Mouse (Mus musculus): Measurements from ENCODE around the gene Ttc30a2. TPM values are rescaled to one million over a fixed set of nuclear protein-coding genes. Genes with fewer than 3 reads are reported as not detected.
A peak's percentile ranks its signal among the peaks of the same experiment; 100 is the strongest.
"Not testable (repeated sequence)": the region's sequence is repeated elsewhere in the genome, so short reads cannot be mapped to it uniquely, and the experiment has no call there.

Ttc30a2 gene
- polyA plus RNA-seq, 1 experiment from 2014 or later = 1.1 TPM

DNA sequence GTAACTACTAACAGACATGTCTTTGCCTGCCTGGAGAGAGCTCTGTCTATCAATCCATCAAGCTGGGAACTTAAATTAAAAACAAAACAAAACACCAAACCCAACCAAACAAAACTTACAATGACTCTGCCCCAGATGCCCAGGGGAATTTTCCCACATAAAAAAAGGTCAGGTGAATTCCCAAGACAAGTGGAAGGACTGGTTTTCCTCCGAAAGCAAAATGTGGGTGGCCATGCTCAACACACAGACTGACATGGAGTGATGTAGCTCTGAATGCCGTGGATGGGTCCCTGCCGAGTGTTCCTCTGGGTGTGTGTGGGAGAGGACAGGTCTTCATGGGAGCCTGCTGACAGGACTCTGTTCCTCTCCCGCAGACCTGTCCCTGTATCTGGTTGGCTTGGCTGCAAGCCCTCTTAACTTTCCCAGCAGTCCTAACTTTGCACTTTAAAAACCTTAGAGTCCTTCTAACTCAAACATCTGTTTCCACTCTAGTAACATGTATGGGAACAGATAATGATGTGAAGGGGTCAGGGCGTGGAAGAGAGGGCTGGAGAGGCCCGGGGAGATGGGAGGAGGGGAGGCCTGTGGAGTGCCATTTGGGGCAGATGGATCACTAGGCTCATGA lies 13.7 kb upstream of the Ttc30a2 start:
- Histone ChIP-seq H3K4me1 (replicated peaks) (peaks cover 70% of the 10 kb centered on the region), H3K4me2 (no peak overlapping the region), H3K36me3 (no peaks in the 10 kb centered on the region), H3K9ac (no peak overlapping the region), H3K27me3 (no peaks in the 10 kb centered on the region), H3K9me3 (no peaks in the 10 kb centered on the region), H3K27ac (replicated peaks) (peak overlapping the region; percentile 64), H3K4me3 (no peak overlapping the region)
- 68% methylated on average over 6 of the region's 6 CpGs for WGBS
- ATAC-seq (ENCODE audit: low read depth) = no peak

DNA sequence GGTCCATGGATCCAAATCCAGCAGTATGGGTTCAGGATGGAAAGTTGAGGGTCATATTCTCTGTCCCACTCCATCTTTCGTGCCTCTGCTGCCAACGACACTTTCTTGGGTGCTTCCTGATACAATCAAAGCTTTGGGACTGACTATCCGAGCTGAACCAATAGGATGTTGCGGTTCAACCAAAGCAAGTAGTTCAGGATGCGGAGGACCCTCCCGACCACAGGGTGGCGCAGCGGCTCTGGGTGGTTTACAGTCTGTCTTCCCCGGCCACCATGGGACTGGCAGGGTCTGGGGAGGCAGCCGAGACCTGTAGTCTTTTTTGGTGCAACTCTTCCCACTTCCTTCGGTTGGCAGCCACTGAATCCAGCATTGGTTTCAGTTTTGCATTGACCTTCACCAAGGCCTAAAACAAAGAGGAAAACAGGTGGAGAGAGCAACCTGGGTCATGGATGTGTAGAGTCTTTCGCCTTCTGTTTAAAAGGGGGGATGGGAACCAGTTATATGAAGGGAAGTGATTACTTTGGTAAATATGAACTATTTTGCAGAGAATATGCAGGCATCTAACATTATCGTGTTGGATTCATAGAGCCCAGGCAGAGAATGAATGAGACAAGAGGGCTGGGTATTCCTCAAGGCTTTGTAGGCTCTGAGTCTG lies 13.0 kb upstream of the Ttc30a2 start:
- Histone ChIP-seq H3K4me3 (no peak overlapping the region), H3K9me3 (no peaks in the 10 kb centered on the region), H3K27ac (replicated peaks) (peak overlapping the region; percentile 97), H3K36me3 (no peaks in the 10 kb centered on the region), H3K4me2 (no peak overlapping the region), H3K4me1 (replicated peaks) (peaks cover 77% of the 10 kb centered on the region), H3K27me3 (no peaks in the 10 kb centered on the region), H3K9ac (no peak overlapping the region)
- WGBS = 53% methylated on average over 13 of the region's 13 CpGs
- no peak for ATAC-seq (ENCODE audit: low read depth)

DNA sequence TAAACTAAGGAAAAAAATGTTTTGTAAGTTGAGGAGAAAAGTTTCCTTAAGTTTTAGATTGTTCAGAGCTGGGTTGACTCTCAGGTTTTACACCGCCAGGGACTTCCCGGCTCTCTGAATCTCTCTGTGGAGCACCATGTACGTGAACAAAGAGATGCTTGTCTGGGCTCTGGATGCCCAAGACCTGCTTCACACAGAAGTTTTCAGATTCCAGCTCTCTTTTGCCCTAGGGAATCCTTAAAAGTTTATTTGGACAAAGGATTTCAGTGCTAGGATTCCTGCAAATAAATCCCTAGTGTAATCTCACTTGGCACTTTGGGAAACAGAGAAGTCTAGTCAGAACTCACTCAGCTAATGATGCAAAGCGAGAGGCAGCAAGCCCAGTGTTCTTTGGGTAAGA lies 11.7 kb upstream of the Ttc30a2 start:
- peaks cover 84% of the 10 kb centered on the region for H3K4me1 ChIP-seq (replicated peaks)
- ATAC-seq (ENCODE audit: low read depth) = no peak
- peak overlapping the region; percentile 48; the same call in 1 of the 2 replicates for H3K4me2 ChIP-seq
- WGBS = 41% methylated on average over 4 of the region's 4 CpGs
- no peak overlapping the region for H3K4me3 ChIP-seq
- peak overlapping the region; percentile 58; the same call in 1 of the 2 replicates for H3K9ac ChIP-seq
- H3K27ac ChIP-seq (replicated peaks) = peak overlapping the region; percentile 97
- no peaks in the 10 kb centered on the region for H3K27me3 ChIP-seq
- no peaks in the 10 kb centered on the region for H3K36me3 ChIP-seq
- no peaks in the 10 kb centered on the region for H3K9me3 ChIP-seq

DNA sequence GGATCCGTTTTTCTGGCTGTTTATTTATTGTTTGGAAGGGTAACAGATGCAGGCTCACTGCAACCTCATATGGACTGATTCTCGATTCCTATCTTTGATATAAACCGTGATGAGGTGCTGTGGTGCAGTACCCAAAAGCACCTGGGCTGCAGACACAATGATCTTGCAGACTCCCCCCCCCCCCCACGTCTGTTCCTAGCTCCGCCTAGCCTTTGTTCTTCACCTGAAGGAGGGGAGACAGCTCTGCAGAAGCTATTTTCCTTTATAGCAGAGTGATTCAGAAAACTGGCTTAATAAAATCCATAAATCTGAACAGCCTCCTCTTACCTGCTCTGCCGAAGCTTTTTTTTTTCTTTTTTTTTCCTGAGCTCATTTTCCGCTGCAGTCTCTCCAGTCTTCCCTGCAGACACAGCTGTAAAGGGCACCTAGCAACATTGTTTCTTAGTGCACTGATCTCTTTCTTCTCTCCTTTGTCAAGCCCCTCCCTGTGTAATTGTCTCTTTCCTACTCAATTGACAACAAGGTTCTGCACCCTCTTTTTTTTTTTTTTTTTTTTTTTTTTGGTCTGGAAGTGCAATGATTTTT lies 10.9 kb upstream of the Ttc30a2 start:
- 0 out of 2 replicates have a peak overlapping the region, but pooled peaks have one; percentile 4 for H3K4me3 ChIP-seq
- no peaks in the 10 kb centered on the region for H3K36me3 ChIP-seq
- no peaks in the 10 kb centered on the region for H3K27me3 ChIP-seq
- H3K9ac ChIP-seq = peak overlapping the region; percentile 58
- no peaks in the 10 kb centered on the region for H3K9me3 ChIP-seq
- 14% methylated on average over 7 of the region's 7 CpGs for WGBS
- H3K4me2 ChIP-seq = peak overlapping the region; percentile 48
- peak; percentile 78 for ATAC-seq (ENCODE audit: low read depth)
- H3K27ac ChIP-seq (replicated peaks) = peak overlapping the region; percentile 97
- H3K4me1 ChIP-seq (replicated peaks) = peaks cover 90% of the 10 kb centered on the region

DNA sequence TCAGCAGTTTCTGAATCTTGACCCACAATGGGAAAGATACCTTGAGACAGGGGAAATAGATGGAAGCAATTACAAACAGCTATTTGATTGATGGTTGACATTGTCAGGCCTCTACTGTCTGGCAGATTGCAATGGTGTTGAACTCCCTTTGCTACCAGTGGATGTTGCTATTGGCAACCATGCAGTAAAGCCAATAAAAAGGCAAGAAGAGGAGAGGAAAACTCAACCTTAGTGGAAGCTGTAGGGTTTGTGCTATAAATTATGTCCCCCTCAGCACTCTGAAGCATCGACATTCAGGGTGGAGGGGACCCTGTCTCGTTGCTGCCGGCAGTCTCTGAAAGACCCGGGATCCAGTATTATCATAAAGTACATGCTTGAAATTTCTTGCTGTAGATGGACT lies 10.4 kb upstream of the Ttc30a2 start:
- Histone ChIP-seq H3K4me2 (peak overlapping the region; percentile 48), H3K36me3 (no peaks in the 10 kb centered on the region), H3K27me3 (no peaks in the 10 kb centered on the region), H3K9me3 (no peaks in the 10 kb centered on the region), H3K27ac (replicated peaks) (peak overlapping the region; percentile 97), H3K9ac (peak overlapping the region; percentile 58), H3K4me1 (replicated peaks) (peaks cover 87% of the 10 kb centered on the region), H3K4me3 (0 out of 2 replicates have a peak overlapping the region, but pooled peaks have one; percentile 4)
- peak; percentile 78 for ATAC-seq (ENCODE audit: low read depth)
- WGBS = 3% methylated on average over 4 of the region's 4 CpGs

DNA sequence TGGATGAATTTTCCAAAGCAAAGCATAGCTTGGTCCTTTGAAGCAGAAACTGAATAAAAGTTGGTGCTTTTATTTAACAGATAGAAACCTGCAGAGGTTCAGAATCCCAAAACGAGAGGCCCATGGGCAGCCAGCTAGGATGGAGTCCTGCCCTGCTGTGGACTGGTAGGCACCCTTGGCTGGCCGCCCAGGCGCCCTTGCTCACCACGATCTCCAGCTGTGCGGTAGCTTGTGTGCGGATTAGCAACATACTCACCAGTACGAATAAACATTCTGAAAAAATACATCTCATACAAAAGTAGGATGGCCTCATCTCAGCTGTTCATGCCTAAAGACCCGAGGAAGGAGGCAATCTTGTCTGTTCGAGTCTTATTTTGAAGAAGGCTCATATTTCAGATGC lies 9.8 kb upstream of the Ttc30a2 start:
- H3K4me1 ChIP-seq (replicated peaks) = peaks cover 81% of the 10 kb centered on the region
- 65% methylated on average over 9 of the region's 9 CpGs for WGBS
- no peak for ATAC-seq (ENCODE audit: low read depth)

DNA sequence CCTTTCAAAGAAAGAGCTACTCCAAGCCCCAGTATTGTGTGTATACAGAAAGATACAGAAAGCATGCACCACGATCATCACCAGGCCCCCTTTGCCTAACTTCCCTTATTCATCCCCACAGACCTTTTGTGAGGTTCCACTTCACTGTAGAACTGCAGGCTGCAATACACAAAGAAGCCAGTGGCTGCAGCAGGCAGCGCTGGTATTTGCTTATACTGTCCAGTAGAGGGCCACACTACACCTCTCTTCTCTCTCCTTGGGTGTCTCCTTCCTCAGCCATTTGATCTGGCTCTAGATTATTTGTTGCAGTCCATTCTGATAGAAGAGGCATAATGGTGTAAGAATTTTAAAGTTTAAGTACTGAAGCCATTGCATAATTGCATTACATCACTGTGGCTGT lies 7.2 kb upstream of the Ttc30a2 start:
- H3K27ac ChIP-seq (replicated peaks) = peak overlapping the region; percentile 79
- H3K9ac ChIP-seq = peak overlapping the region; percentile 32; the same call in 1 of the 2 replicates

More for the DNA sequence above, 9.8 kb upstream of the Ttc30a2 start:
- Histone ChIP-seq H3K4me2 (0 out of 2 replicates have a peak overlapping the region, but pooled peaks have one; percentile 48), H3K27me3 (no peaks in the 10 kb centered on the region), H3K27ac (replicated peaks) (peak overlapping the region; percentile 97), H3K36me3 (no peaks in the 10 kb centered on the region), H3K9me3 (no peaks in the 10 kb centered on the region), H3K4me3 (no peak overlapping the region), H3K9ac (no peak overlapping the region)

DNA sequence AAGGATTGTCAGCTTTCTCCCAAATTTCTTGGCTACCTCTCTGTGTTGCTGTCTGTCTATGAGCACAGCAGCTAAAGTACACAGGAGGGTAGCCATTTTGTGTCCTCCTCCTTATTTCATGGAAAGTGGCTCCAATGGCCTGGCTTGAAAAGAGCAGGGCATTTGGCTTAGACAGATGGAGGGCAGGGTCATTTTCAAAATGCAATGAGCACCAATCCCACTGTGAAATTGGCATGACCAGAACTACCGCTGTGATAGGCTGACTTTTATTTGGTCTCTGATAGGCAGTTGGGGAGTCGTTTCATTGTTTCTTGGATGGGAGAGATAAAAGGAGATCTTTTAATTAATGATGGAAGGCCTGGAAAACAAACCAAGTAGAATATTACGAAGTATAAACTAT lies 5.9 kb upstream of the Ttc30a2 start:
- 51% methylated on average over 3 of the region's 3 CpGs for WGBS
- Histone ChIP-seq H3K4me1 (replicated peaks) (peaks cover 47% of the 10 kb centered on the region), H3K27me3 (no peaks in the 10 kb centered on the region), H3K4me2 (no peak overlapping the region), H3K4me3 (no peak overlapping the region), H3K9me3 (no peaks in the 10 kb centered on the region), H3K9ac (no peak overlapping the region), H3K36me3 (no peaks in the 10 kb centered on the region), H3K27ac (replicated peaks) (no peak overlapping the region)
- ATAC-seq (ENCODE audit: low read depth) = no peak

More for the DNA sequence above, 7.2 kb upstream of the Ttc30a2 start:
- H3K9me3 ChIP-seq = no peaks in the 10 kb centered on the region
- H3K4me1 ChIP-seq (replicated peaks) = peaks cover 59% of the 10 kb centered on the region
- 0 out of 2 replicates have a peak overlapping the region, but pooled peaks have one; percentile 14 for H3K4me2 ChIP-seq
- H3K36me3 ChIP-seq = no peaks in the 10 kb centered on the region
- no peak overlapping the region for H3K4me3 ChIP-seq
- no peaks in the 10 kb centered on the region for H3K27me3 ChIP-seq
- 4% methylated on average over 2 of the region's 2 CpGs for WGBS
- ATAC-seq (ENCODE audit: low read depth) = peak; percentile 20

DNA sequence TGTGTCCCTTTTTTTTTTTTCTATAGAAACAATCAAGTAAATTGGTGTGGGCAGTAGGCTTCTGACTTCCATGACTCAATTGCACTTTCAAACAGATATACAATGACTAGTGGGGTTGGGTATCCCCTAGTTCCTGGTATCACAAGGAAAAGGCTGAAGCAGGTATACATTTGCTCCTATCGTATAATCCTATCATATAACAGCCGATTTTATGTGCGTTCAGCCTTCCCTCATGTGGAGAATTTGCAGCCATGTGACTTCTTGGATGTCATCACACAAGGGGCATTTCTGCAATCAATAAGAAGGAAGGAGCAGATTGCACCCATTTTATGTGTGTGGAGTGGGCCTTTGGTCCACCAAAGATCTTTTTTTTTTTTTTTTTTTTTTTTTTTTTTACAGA lies 5.1 kb upstream of the Ttc30a2 start:
- peaks cover 39% of the 10 kb centered on the region for H3K4me1 ChIP-seq (replicated peaks)
- H3K4me3 ChIP-seq = no peak overlapping the region
- H3K27me3 ChIP-seq = no peaks in the 10 kb centered on the region
- no peak overlapping the region for H3K9ac ChIP-seq
- H3K9me3 ChIP-seq = no peaks in the 10 kb centered on the region
- H3K4me2 ChIP-seq = no peak overlapping the region
- no peaks in the 10 kb centered on the region for H3K36me3 ChIP-seq
- H3K27ac ChIP-seq (replicated peaks) = no peak overlapping the region
- no peak for ATAC-seq (ENCODE audit: low read depth)
- WGBS = 97% methylated on average over 3 of the region's 3 CpGs

DNA sequence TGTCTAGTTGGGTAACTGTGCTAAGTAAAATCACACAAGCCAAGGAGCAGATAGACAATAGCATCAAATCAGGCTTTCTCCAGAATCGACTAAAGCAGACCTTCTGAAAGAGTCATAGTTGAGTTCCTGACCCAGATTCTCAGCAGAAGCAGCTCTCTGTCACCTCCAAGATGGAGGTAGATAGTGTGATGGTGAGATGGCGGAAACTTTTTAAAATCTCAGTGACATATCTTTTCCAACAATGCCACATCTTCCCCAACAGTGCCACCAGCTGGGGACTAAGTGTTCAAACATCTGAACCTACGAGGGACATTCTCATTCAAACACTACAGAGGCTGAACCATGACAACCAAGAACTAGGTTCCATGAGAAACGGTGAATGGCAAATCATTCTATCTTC lies 4.7 kb upstream of the Ttc30a2 start:
- 98% methylated on average over 4 of the region's 4 CpGs for WGBS
- no peak for ATAC-seq (ENCODE audit: low read depth)

DNA sequence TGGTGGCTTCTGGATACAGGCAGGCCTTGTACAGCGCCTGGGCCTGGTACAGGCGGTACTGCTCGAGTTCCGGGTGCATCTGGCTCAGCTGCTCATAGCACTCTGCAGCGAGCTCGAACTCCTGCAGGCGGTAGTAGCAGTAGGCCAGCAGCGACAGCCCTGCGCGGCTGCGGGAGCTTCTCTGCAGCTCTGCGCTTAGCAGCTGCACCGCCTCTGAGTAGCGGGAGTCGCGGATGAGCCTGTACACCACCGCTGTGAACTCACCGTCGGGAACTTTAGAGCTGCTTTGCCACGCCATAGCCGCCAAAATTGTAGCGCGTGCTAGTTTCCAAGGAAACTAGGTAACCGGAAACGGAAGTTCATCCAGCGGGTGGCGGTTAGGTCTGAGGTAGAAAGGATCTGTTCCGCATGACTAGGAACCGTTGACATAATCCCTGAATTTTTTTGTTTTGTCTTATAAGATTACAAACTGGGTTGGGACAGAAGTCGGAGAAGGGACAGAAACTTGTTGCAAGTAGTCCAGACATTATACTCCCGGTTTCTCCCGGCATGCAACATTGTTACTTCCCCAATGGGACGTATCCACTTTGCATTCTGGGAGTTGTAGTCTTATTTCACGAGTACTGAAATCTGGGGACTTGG lies 3.6 kb upstream of the Ttc30a2 start, which contains the start of gene Ttc30a1:
Gene Ttc30a1, minus strand, starts transcription at position 528 of the 642 bp plus-strand sequence.
- WGBS = 4% methylated on average over 34 of the region's 34 CpGs
- not testable (repeated sequence) for H3K36me3 ChIP-seq; H3K27me3 ChIP-seq; H3K27ac ChIP-seq (replicated peaks); H3K9me3 ChIP-seq
- ATAC-seq (ENCODE audit: low read depth) = peak; percentile 57
- Histone ChIP-seq H3K4me3 (peak within 1 kb of the TSS; percentile 49), H3K4me2 (peak within 1 kb of the TSS; percentile 66), H3K4me1 (replicated peaks) (peaks cover 24% of the 10 kb centered on the region), H3K9ac (peak within 1 kb of the TSS; percentile 61)

More for the DNA sequence above, 4.7 kb upstream of the Ttc30a2 start:
- H3K27ac ChIP-seq (replicated peaks) = no peak overlapping the region
- H3K9me3 ChIP-seq = no peaks in the 10 kb centered on the region
- H3K4me1 ChIP-seq (replicated peaks) = peaks cover 34% of the 10 kb centered on the region
- H3K9ac ChIP-seq = no peak overlapping the region
- H3K36me3 ChIP-seq = no peaks in the 10 kb centered on the region
- H3K4me2 ChIP-seq = no peak overlapping the region
- H3K27me3 ChIP-seq = no peaks in the 10 kb centered on the region
- H3K4me3 ChIP-seq = no peak overlapping the region

DNA sequence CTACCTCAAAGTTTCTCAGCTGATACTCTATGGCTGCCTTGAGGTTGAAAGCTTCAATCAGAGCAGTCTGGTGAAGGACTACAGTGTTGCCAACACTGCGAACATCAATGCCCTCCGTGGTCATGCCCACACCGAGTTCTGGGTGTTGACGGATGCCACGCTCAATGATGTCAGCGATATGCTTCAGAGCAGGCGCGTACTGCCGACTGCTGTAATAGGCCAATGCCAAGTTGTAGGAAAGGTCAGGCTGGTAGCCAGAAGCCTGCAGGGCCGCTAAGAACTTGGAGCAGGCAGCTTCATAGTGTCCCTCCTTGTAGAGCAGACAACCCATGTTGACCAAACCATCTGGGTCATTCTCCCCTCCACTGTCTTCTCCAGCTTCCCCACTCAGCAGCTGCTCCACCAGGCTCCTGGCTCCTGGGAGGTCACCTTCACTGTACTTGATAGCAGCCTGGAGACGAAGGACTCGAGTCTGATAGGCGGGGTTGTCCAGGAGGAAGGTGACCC lies 3.0 kb upstream of the Ttc30a2 start:
- H3K36me3 ChIP-seq; H3K27me3 ChIP-seq; ATAC-seq (ENCODE audit: low read depth); H3K9me3 ChIP-seq; H3K9ac ChIP-seq; H3K27ac ChIP-seq (replicated peaks): not testable (repeated sequence)
- Histone ChIP-seq H3K4me1 (replicated peaks) (peaks cover 19% of the 10 kb centered on the region), H3K4me2 (peak overlapping the region; percentile 66), H3K4me3 (peak overlapping the region; percentile 49)
- 97% methylated on average over 13 of the region's 13 CpGs for WGBS

Data from neural tube, embryonic 13.5 days (tissue).